Mouse (Mus musculus): Measurements from ENCODE around the gene Mmp9. TPM values are rescaled to one million over a fixed set of nuclear protein-coding genes. Genes with fewer than 3 reads are reported as not detected.

Mmp9 gene
- polyA plus RNA-seq, 1 experiment from 2014 or later: 5.0 TPM

DNA sequence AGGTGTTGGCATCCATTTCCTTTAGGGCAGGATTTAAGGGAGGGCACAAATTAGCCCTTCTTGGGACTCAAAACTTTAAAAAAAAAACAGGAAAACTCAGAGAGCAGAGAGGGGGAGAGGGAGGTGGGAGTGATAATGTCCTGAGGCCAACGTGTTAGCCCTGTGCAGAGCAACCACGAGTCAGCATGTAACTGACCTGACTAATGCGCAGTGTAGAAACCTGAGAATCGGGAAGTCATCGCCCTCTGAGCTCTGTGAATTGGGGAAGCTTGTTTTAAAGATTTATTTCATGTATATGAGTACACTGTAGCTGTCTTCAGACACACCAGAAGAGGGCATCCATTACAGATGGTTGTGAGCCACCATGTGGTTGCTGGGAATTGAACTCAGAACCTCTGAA is 23.8 kb upstream of the Mmp9 start:
- H3K4me1 ChIP-seq: peaks cover 7% of the 10 kb centered on the region
- H3K36me3 ChIP-seq: peaks cover 15% of the 10 kb centered on the region
- H3K4me2 ChIP-seq (replicated peaks): no peak overlapping the region
- WGBS: 88% methylated on average over 5 of the region's 5 CpGs
- no peak overlapping the region for H3K27ac ChIP-seq
- no peaks in the 10 kb centered on the region for H3K9me3 ChIP-seq
- H3K4me3 ChIP-seq: no peak overlapping the region
- no peak for ATAC-seq (ENCODE audit: low FRiP score, low read depth)
- H3K9ac ChIP-seq: no peak overlapping the region
- H3K27me3 ChIP-seq (replicated peaks): no peaks in the 10 kb centered on the region

DNA sequence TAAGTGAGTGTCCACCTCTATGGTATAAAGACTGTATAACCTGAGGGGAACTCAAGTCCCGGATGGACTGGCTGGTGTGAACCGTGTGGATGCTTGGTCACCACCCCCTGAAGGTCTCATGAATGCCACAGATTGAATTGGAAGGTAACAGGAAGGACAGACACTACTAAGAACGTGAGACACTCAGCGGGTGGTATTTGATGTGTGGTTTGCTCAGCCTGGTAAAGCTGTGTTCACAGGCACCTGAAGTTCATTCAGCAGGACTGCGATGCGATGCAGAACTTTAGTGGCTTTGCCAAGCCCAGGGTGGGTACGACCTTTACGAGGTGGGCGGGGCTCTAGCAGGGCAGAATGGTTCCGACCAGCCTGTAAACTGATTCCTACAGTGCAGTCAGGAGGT is 23.2 kb upstream of the Mmp9 start:
- H3K9ac ChIP-seq: no peak overlapping the region
- H3K36me3 ChIP-seq: peaks cover 15% of the 10 kb centered on the region
- no peak overlapping the region for H3K4me2 ChIP-seq (replicated peaks)
- H3K27ac ChIP-seq: no peak overlapping the region
- H3K27me3 ChIP-seq (replicated peaks): no peaks in the 10 kb centered on the region
- H3K9me3 ChIP-seq: no peaks in the 10 kb centered on the region
- ATAC-seq (ENCODE audit: low FRiP score, low read depth): no peak
- H3K4me3 ChIP-seq: no peak overlapping the region
- peaks cover 6% of the 10 kb centered on the region for H3K4me1 ChIP-seq
- 32% methylated on average over 10 of the region's 10 CpGs for WGBS

GRCm38 (mm10) chr2:164918325-164918724 is 22.3 kb upstream of the Mmp9 start:
- H3K4me1 ChIP-seq: peaks cover 9% of the 10 kb centered on the region; the same call in 1 of the 2 replicates
- H3K36me3 ChIP-seq: peaks cover 15% of the 10 kb centered on the region
- H3K4me3 ChIP-seq: no peak overlapping the region
- H3K9me3 ChIP-seq: no peaks in the 10 kb centered on the region
- H3K9ac ChIP-seq: no peak overlapping the region
- H3K27ac ChIP-seq: no peak overlapping the region
- H3K27me3 ChIP-seq (replicated peaks): no peaks in the 10 kb centered on the region
- ATAC-seq (ENCODE audit: low FRiP score, low read depth): no peak
- WGBS: 62% methylated on average over 5 of the region's 5 CpGs
- no peak overlapping the region for H3K4me2 ChIP-seq (replicated peaks)

DNA sequence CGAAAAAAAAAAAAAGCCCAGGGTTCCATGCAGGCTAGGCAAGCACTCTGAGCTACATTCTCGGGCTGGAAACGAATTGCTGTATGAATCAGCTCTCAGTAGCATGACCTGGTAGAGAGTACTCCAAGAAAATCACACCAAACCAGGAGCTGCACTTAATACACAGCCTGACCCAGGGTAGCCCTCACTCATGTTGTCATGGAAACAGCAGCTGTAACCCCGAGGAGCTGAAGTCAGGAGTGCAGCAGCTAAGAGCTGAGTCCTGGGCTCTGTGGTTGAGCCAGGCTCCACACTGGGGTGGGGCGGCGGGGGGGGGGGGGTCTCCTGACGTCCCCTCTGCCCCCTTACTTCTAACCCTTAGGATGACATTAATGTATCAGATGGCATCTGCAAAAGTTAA is 18.6 kb upstream of the Mmp9 start:
- H3K4me3 ChIP-seq: no peak overlapping the region
- H3K27ac ChIP-seq: no peak overlapping the region
- ATAC-seq (ENCODE audit: low FRiP score, low read depth): no peak
- no peaks in the 10 kb centered on the region for H3K27me3 ChIP-seq (replicated peaks)
- H3K4me1 ChIP-seq: peaks cover 17% of the 10 kb centered on the region; the same call in 1 of the 2 replicates
- H3K9me3 ChIP-seq: no peaks in the 10 kb centered on the region
- WGBS: 52% methylated on average over 6 of the region's 7 CpGs
- peaks cover 15% of the 10 kb centered on the region for H3K36me3 ChIP-seq
- no peak overlapping the region for H3K9ac ChIP-seq
- H3K4me2 ChIP-seq (replicated peaks): no peak overlapping the region

DNA sequence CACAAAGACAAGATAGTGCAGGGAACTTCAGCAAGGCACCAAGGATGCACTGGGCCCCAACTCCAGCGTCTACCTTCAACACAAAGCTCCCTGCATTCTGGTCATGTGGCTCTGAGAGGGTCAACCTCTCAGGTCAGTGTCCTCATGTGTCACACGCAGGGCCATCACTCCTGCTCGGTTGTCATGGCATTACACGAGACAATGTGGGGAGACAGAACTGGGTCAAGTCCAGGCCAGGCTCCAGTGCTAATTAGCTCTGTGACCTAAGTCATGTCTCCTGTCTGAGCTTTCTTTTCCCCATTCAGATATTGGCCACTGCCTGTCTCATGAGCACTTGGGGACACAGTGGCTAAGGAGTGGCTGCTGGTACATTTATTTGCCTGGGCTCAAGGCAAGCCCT is 17.3 kb upstream of the Mmp9 start:
- Histone ChIP-seq H3K27me3 (replicated peaks) (no peaks in the 10 kb centered on the region), H3K9me3 (no peaks in the 10 kb centered on the region), H3K4me3 (no peak overlapping the region), H3K36me3 (peaks cover 12% of the 10 kb centered on the region), H3K4me2 (replicated peaks) (no peak overlapping the region), H3K27ac (no peak overlapping the region), H3K4me1 (peaks cover 17% of the 10 kb centered on the region; the same call in 1 of the 2 replicates), H3K9ac (no peak overlapping the region)
- ATAC-seq (ENCODE audit: low FRiP score, low read depth): no peak
- WGBS: 44% methylated on average over 4 of the region's 4 CpGs

DNA sequence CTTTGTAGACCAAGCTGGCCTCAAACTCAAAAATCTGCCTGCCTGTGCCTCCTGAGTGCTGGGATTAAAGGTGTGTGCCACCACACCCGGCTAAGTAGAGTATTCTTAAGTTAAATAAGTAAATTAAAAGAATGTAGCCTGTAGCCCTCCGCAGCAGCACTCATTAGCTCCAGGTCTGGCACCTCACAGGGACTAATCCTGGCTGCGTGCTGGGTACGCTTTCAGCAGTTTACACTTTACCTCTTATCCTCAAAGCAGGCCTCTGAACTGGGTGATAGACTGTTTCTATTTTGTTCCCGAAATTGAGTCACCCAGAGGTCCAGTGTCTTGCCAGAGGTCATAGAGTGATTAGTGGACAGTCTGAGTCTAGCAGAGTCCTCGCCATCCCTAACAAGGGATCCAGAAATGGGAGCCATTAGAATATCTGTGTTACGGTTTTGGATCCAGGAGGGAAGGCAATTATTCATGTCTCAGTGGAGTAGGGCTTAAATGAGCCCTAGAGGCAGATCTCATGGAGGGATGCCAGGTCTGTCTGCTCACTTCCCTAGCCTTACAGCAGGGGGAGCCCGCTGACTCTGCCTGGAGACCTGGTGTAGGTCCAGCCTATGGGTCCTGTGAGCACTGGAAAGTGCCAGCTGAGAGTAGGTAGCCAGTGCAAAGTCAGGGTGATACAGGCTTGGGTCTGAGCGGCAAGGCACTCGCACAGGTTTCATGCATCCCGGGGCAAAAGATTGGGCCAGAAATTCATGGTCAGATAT is 16.3 kb upstream of the Mmp9 start:
- ATAC-seq (ENCODE audit: low FRiP score, low read depth): 0 out of 2 replicates have a peak, but pooled peaks have one; percentile 66
- Histone ChIP-seq H3K4me2 (replicated peaks) (no peak overlapping the region), H3K4me3 (no peak overlapping the region), H3K36me3 (peaks cover 10% of the 10 kb centered on the region), H3K27ac (no peak overlapping the region), H3K9ac (no peak overlapping the region), H3K9me3 (no peaks in the 10 kb centered on the region), H3K4me1 (peaks cover 17% of the 10 kb centered on the region; the same call in 1 of the 2 replicates), H3K27me3 (replicated peaks) (no peaks in the 10 kb centered on the region)
- WGBS: 42% methylated on average over 11 of the region's 11 CpGs

DNA sequence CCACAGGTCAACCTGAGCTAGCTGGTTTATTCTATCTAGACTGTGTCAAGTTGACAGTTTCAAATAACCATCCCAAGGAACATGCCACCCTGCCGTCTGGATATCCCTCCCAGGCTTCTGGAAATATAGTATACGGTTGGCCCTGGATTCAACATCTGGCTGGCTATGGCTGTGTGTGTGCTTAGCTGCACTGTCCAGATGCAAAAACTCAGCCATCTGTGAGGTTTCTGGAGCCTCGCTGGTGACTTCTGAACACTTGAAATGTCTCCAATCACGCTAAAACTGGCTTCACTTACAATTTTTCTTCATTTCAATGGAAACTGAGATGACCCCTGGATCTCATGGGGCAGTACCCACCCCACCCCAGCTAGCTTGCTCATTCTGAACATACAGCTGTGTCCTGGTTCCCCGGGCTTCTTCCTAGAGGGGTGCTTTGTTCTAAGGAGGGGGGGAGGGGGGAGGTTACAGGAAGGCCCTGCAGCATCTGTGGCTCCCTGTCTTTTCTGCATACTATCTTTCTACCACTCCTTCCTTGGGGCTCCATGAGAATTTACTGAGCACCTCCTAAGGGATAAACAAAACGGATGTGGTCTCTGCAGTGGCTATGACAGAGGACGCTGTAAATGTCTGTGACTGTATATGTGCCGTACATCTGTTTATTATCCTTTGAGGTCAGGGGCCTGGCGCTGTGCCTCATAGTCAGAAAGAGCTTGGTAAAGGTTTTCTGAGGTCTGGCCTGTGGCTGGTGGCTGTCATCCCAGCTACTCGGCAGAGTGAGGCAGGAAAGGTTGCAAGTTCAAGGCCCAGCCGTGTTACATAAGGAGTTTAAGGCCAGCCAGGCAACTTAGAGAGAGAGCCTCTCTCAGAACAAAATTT is 9.6 kb upstream of the Mmp9 start:
- ATAC-seq (ENCODE audit: low FRiP score, low read depth): no peak

DNA sequence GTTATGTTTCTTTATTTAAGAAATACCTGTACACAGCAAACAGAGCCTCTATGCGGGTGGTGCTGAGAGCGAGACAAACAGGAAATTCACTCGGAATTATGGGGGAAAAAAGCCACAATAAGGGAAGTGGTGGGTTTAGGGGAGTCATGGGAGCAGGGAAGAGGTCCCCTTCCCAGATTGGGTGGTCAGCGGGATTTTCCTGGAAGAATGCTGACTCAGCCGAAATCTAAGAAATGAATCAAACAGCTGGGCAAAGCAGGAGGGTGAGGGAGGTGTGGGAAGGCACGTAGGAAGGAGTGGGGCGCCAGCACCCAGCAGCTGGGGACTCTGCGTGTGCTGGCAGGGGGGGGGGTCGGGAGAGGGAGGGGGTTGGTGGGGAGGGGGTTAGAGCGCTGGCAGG is 7.0 kb upstream of the Mmp9 start:
- no peaks in the 10 kb centered on the region for H3K36me3 ChIP-seq
- 56% methylated on average over 8 of the region's 10 CpGs for WGBS
- H3K4me3 ChIP-seq: no peak overlapping the region
- no peak overlapping the region for H3K27ac ChIP-seq
- no peak for ATAC-seq (ENCODE audit: low FRiP score, low read depth)
- H3K4me1 ChIP-seq: peaks cover 5% of the 10 kb centered on the region
- H3K27me3 ChIP-seq (replicated peaks): peaks cover 37% of the 10 kb centered on the region
- no peaks in the 10 kb centered on the region for H3K9me3 ChIP-seq
- H3K9ac ChIP-seq: no peak overlapping the region
- H3K4me2 ChIP-seq (replicated peaks): no peak overlapping the region

More for the DNA sequence above, 9.6 kb upstream of the Mmp9 start:
- H3K9me3 ChIP-seq: no peaks in the 10 kb centered on the region
- no peaks in the 10 kb centered on the region for H3K36me3 ChIP-seq
- H3K4me1 ChIP-seq: no peaks in the 10 kb centered on the region; the same call in 1 of the 2 replicates
- peaks cover 12% of the 10 kb centered on the region; the same call in 1 of the 2 replicates for H3K27me3 ChIP-seq (replicated peaks)
- WGBS: 64% methylated on average over 11 of the region's 11 CpGs
- H3K9ac ChIP-seq: 0 out of 2 replicates have a peak overlapping the region, but pooled peaks have one; percentile 9
- no peak overlapping the region for H3K4me3 ChIP-seq
- no peak overlapping the region for H3K4me2 ChIP-seq (replicated peaks)
- no peak overlapping the region for H3K27ac ChIP-seq

- Histone ChIP-seq H3K9me3 (no peaks in the 10 kb centered on the region), H3K27me3 (replicated peaks) (peaks cover 53% of the 10 kb centered on the region), H3K4me3 (no peak overlapping the region), H3K36me3 (no peaks in the 10 kb centered on the region), H3K4me2 (replicated peaks) (no peak overlapping the region), H3K27ac (no peak overlapping the region), H3K4me1 (peaks cover 28% of the 10 kb centered on the region), H3K9ac (no peak overlapping the region)
- 89% methylated on average over 4 of the region's 4 CpGs for WGBS
- ATAC-seq (ENCODE audit: low FRiP score, low read depth): no peak
These were observed 4.6 kb upstream of the Mmp9 start for GRCm38 (mm10) chr2:164935991-164936390.

DNA sequence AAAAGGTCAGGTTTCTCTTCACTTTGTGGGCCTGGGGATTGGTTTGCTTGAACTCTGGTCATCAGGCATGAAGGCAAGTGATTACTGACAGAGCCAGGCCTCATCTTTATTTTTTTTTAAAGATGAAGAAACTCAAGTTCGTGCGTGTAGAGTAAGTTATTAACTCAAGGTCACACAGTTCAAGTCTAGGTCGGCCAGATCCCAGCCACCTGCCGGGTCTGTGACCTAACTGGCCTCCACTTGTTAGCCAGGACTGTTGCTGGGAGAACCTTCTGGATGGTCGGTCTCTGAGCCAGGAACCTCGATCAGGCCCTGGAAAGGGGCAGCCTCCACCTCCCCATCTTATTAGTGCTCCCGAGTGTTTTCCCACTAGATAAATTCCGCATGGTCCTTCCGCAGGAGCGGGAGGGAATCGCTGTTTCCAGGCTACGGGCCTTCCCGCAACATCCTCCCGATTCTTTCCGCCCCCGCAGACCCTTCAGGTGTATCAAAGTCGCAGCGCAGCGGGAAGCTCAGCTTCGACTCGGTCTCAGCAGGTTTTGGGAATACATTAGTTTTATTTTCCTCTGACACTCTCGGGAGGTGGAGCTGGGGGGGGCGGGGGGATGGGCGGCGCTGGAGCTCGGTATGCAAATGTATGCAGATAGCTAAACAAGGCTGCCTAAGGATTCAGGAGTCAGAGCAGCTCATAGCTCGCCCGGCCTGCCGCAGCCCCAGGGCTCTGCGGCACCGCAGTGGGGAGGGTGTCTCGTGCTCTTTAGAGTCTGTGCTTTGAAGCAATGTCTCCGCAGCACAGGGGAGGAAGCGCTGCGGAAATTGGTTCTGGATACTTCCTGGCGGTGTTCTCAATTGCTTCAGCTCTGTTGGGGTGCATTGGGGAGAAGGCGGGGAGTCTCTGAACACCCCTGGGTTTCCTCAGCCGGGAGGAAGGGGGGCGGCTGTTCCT is 2.2 kb upstream of the Mmp9 start:
- WGBS: 3% methylated on average over 39 of the region's 39 CpGs
- 0 out of 2 replicates have a peak overlapping the region, but pooled peaks have one; percentile 34 for H3K27ac ChIP-seq

GRCm38 (mm10) chr2:164939106-164939505 is 1.5 kb upstream of the Mmp9 start:
- Histone ChIP-seq H3K27me3 (replicated peaks) (peaks cover 53% of the 10 kb centered on the region), H3K27ac (0 out of 2 replicates have a peak overlapping the region, but pooled peaks have one; percentile 34), H3K4me2 (replicated peaks) (peak overlapping the region; percentile 69), H3K4me3 (peak overlapping the region; percentile 26), H3K4me1 (peaks cover 28% of the 10 kb centered on the region), H3K9me3 (no peaks in the 10 kb centered on the region), H3K36me3 (no peaks in the 10 kb centered on the region), H3K9ac (peak overlapping the region; percentile 38)
- peak; percentile 67 for ATAC-seq (ENCODE audit: low FRiP score, low read depth)
- 1% methylated on average over 11 of the region's 11 CpGs for WGBS

More for the DNA sequence above, 2.2 kb upstream of the Mmp9 start:
- peak; percentile 89 for ATAC-seq (ENCODE audit: low FRiP score, low read depth)
- peak overlapping the region; percentile 38 for H3K9ac ChIP-seq
- H3K27me3 ChIP-seq (replicated peaks): peaks cover 53% of the 10 kb centered on the region
- H3K4me1 ChIP-seq: peaks cover 28% of the 10 kb centered on the region
- H3K4me2 ChIP-seq (replicated peaks): peak overlapping the region; percentile 69
- H3K36me3 ChIP-seq: no peaks in the 10 kb centered on the region
- peak overlapping the region; percentile 26 for H3K4me3 ChIP-seq
- no peaks in the 10 kb centered on the region for H3K9me3 ChIP-seq

Measured in neural tube, embryonic 12.5 days (tissue).